Mouse (Mus musculus) neural tube, embryonic 10.5 days (tissue): ENCODE data around the gene Slc5a3.
A peak's percentile ranks its signal among the peaks of the same experiment; 100 is the strongest.

ENCODE experiments used
- DNase-seq: peaks from one replicate; pipeline ENCODE4 v3.0.0-alpha.2; 2017; ENCODE audit warnings: low spot score; ENCODE audit errors: extremely low spot score

Slc5a3 gene

GRCm38 (mm10) chr16:92057852-92058643 lies at the start of gene Slc5a3, which contains the start of the genes Mrps6 and Gm49711:
Gene Slc5a3, plus strand, starts transcription at chr16:92058322.
Gene Mrps6, plus strand, starts transcription at chr16:92058270.
Gene Gm49711, plus strand, starts transcription at chr16:92058316.
- DNase-seq = peak; percentile 97

DNA sequence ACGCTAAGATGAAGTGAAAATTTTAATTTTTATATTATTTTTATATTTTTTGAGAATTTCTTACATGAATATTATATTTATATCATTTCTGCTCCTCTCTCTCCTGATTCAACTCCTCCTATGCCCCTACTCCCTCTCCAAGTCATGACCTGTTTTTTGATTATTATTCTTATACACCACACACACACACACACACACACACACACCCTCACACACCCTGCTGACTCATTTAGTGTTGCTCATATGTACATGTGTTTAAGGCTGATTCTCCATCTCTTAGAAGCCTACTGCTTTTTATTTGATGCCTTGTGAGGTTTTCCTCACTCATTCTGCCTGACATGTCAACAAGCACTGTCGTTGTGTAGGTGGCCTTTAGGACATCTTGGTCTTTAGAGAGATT lies 48.5 kb upstream of the Slc5a3 start:
- no peak for DNase-seq

- DNase-seq = no peak
Measured at GRCm38 (mm10) chr16:92016792-92017191, 41.3 kb upstream of the Slc5a3 start.

GRCm38 (mm10) chr16:92019141-92020118 lies 38.7 kb upstream of the Slc5a3 start:
- peak; percentile 58 for DNase-seq

DNA sequence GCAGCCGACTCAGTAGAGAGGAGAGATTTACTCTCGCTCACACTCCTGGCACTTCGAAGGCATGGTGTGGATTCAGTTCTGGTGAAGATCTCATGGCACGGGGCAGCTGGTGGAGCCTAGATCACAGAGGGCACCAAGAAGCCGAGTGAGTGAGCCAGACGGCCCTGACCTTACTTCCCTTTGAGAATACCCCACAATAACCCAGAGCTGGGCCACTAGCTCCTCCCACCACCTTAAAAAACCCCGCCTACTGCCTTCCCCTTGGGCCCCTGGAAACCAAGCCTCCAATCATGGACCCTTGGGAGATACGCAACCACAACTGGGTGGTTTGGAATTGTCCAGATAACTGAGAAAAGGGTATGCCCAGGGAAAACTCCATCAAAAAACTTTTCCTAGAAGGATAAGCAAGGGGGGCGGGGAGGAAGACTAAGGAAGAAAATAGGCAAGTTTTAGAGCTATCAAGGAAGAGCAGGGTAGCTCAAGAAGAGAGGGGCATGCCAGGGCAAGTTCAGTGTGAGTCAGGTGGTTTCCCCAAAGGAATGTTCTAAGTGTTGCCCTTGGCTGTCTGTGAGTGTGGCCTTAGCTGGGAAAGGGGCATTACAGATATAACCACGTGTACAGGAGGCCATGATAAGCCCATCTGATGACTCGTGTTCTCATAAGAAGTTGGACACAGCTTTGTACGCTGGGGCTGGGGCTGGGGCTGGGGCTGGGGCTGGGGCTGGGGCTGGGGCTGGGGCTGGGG lies 36.3 kb upstream of the Slc5a3 start:
- no peak for DNase-seq

DNA sequence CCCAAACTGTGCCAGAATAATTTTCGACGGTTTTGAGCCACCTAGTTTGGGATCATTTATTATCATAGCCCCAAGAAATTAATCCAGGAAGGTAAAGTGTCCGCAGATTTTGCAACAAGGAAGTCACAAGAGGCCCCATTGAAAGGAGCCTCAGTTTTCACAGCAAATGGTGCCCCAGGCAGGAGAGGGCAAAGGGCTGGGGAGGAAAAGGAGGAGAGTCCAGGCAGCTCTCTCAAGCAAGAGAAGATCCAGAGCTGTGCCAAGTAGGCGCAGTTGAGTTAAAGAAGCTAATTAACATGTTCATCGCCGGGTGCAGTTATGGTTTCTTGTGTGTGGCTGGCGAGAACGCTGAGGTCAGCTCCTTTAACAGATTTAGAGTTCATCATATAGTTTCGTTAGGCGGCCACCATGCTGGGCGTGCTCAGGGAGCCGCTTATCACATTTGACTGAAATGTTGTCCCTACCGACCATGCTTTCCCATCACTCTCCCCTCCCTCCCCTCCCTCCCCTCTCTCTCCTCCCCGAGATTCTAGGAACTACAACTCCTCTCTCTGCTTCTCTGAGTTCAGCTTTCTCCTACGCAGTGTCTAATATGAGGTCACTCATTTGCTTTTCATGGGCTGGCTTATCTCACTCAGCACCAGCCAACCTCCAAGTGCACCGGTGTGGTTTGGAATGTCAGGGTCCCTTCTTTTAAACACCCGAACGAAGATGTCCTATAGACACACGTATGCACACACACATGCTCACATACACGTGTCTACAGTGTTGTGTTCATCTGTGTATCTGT lies 35.4 kb upstream of the Slc5a3 start:
- DNase-seq = no peak

- no peak for DNase-seq
Measured at GRCm38 (mm10) chr16:92033286-92033685, 24.8 kb upstream of the Slc5a3 start.

GRCm38 (mm10) chr16:92034676-92035075 lies 23.4 kb upstream of the Slc5a3 start:
- no peak for DNase-seq

DNA sequence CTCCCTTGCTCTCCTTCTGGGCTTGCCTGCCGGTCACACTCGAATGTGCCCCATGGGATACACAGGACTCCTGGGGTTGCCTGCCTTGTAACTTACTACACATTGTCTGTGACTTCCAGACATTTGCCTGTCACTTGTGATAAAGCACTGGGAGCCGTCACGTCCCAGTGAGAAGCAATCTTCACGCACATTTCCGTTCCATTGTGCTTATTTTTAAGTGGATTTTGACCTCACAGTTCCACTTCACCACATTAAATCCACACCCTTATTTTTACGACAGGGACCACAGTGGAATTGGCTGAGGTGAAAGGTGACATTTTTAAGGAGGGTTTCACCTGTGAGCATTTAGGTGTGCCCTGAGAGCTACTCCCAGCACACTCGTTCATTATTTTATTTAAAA lies 21.4 kb upstream of the Slc5a3 start:
- DNase-seq = no peak

GRCm38 (mm10) chr16:92037891-92038607 lies 20.1 kb upstream of the Slc5a3 start:
- DNase-seq = no peak

- DNase-seq = no peak
Measured at GRCm38 (mm10) chr16:92039421-92039820, 18.7 kb upstream of the Slc5a3 start.

- no peak for DNase-seq
Measured at GRCm38 (mm10) chr16:92039966-92040365, 18.2 kb upstream of the Slc5a3 start.

DNA sequence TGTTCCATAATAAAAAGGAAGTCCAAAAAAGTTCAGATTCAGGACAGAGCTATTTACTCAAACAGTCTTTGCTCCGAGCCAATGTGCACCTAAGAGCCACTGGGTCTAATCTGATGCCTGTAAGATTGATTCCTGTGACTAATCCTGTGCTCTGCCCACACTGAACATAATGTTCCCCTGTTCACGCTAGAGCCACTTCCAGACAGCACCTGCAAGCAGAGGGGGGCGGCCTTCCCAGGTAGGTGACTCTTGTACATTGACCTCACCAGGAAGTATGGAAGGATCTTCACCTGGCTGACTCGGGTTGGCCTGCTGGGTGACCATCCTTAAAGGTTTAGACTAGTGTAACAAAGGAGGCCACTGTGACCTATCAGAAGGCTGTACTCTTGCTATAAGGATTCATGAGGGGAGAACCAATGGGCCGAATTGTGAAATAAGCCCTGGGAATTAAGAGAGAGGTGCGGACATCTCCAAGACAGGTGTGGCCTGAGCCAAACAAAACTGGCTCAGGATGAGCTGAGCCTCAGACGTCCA lies 6.3 kb upstream of the Slc5a3 start:
- DNase-seq = no peak

GRCm38 (mm10) chr16:92052569-92052968 lies 5.6 kb upstream of the Slc5a3 start:
- DNase-seq = no peak

- DNase-seq = no peak
Measured at GRCm38 (mm10) chr16:92056711-92057110, 1.4 kb upstream of the Slc5a3 start.

DNA sequence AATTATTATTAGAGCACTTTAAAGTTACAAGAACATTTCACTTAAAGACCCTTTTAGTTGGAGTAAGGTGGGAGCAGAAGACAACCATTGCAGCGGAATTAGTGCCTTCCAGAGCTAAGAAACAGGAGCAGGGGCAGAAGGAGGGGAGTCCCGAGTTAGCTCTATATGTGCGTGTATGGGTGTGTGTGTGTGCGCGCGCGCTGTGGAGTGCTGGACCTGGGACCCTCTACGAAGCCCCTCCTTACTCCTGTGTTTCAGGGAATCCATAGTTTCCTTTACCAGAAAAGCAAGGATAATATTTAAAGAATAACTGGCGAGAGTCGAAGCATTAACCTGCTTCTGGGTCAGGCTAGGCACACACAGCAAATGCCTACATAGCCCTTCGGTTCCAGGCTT lies 668 bp upstream of the Slc5a3 start:
- DNase-seq = no peak

GRCm38 (mm10) chr16:92058644-92059620 lies 810 bp downstream of the Slc5a3 start:
- DNase-seq = peak; percentile 53

- DNase-seq = no peak
Measured at GRCm38 (mm10) chr16:92060213-92060612, 2.1 kb downstream of the Slc5a3 start.
